Mouse (Mus musculus) c-Kit-positive CD71-positive TER-119-positive erythroid progenitor cells, embryonic 14.5 days (primary cell): ENCODE results near the gene Vipr2.
A peak's percentile ranks its signal among the peaks of the same experiment; 100 is the strongest.

ENCODE experiments used
- DNase-seq: peaks from one replicate; pipeline ENCODE4 v3.0.0-alpha.2; 2013; ENCODE audit warnings: low spot score

Vipr2 gene

GRCm38 (mm10) chr12:116077074-116077854, at the start of gene Vipr2:
Gene Vipr2, plus strand, starts transcription at chr12:116077726.
- no peak for DNase-seq

GRCm38 (mm10) chr12:116028095-116028494, 49.4 kb upstream of the Vipr2 start:
- DNase-seq, result peak; percentile 42

- no peak for DNase-seq
Observed at GRCm38 (mm10) chr12:116035346-116035745, 42.2 kb upstream of the Vipr2 start.

GRCm38 (mm10) chr12:116044785-116045184, 32.7 kb upstream of the Vipr2 start:
- DNase-seq, result no peak

GRCm38 (mm10) chr12:116047440-116048377, 29.8 kb upstream of the Vipr2 start, which contains the start of gene Zfp386:
Gene Zfp386, plus strand, starts transcription at chr12:116047724.
- DNase-seq, result peak; percentile 93

- no peak for DNase-seq
Observed at GRCm38 (mm10) chr12:116048766-116049165, 28.8 kb upstream of the Vipr2 start.

GRCm38 (mm10) chr12:116049236-116049635, 28.3 kb upstream of the Vipr2 start:
- no peak for DNase-seq

- peak; percentile 29 for DNase-seq
Observed at GRCm38 (mm10) chr12:116049701-116050100, 27.8 kb upstream of the Vipr2 start.

- DNase-seq, result no peak
Observed at GRCm38 (mm10) chr12:116054342-116054741, 23.2 kb upstream of the Vipr2 start.

GRCm38 (mm10) chr12:116056112-116056511, 21.4 kb upstream of the Vipr2 start:
- no peak for DNase-seq

GRCm38 (mm10) chr12:116061561-116062193, 15.8 kb upstream of the Vipr2 start:
- DNase-seq, result no peak

GRCm38 (mm10) chr12:116062194-116062583, 15.3 kb upstream of the Vipr2 start:
- DNase-seq, result no peak

GRCm38 (mm10) chr12:116063020-116063419, 14.5 kb upstream of the Vipr2 start:
- DNase-seq, result no peak

GRCm38 (mm10) chr12:116071023-116071422, 6.5 kb upstream of the Vipr2 start:
- no peak for DNase-seq

GRCm38 (mm10) chr12:116077855-116078366, 385 bp downstream of the Vipr2 start:
- no peak for DNase-seq

- no peak for DNase-seq
Observed at GRCm38 (mm10) chr12:116083125-116083524, 5.6 kb downstream of the Vipr2 start.

- no peak for DNase-seq
Observed at GRCm38 (mm10) chr12:116084294-116084693, 6.8 kb downstream of the Vipr2 start.

GRCm38 (mm10) chr12:116086951-116087600, 9.6 kb downstream of the Vipr2 start:
- DNase-seq, result no peak

- no peak for DNase-seq
Observed at GRCm38 (mm10) chr12:116089836-116090235, 12.3 kb downstream of the Vipr2 start.

- no peak for DNase-seq
Observed at GRCm38 (mm10) chr12:116094765-116095555, 17.4 kb downstream of the Vipr2 start.
